Mouse (Mus musculus) cerebellum, adult 11-12 months (tissue): ENCODE data around the gene Gm20388.

Experiments used
- DNase-seq: peaks from one replicate; pipeline ENCODE4 v3.0.0; 2022

The Gm20388 gene

DNA sequence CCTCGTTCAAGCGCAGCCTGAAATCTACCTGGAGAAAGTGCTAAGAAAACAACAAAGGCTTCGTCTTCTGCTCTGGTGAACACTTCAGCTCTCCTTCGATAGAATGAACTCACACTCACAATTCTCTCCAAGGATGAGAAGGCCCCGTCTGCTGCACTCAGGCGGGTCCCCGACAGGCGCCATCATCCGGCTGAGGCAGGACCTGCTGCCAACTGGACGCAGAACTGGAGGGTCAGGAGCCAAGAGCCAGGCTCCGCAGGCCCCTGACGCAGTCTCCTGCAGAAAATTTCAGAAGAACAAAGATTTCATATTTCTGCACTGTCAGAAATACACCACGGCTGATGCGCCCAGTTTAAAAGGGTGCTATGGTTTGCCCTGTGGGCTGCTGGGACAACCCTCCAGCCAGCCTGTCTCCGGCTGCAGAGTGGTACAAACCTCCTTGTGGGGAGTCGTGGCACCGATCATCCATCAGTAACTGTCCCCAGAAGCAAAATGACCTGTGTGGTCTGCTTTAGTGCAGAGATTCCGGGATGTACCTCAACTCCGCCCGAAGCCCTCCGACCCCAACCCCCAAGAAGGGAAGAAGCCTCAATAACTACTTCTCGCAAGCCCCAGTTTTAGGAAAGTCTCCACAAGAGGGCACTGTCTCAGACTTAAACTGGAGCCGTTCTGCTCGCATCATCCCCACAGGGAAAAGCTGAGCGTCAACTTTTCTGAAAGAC is 3732.8 kb downstream of the Gm20388 start:
- DNase-seq = no peak

DNA sequence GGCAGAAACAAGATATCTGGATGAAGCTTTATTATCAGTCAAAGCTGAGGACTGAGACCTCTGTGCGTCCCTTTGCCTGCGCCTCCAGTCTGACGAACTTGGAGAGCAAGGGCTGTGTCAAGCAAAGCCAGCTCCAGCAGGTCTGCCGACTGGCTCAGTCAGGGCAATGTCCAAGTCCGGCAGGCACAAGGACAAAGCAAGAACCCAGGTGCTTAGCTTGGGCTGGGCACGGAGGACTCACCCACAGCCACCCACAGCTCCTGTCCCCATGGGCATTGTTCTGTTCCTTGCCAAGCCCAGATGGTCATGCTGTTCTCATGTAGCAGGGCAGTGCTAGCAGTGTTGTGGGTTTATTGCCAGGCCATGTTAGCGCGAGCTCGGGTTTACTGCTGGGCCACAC is 3734.6 kb downstream of the Gm20388 start:
- no peak for DNase-seq

DNA sequence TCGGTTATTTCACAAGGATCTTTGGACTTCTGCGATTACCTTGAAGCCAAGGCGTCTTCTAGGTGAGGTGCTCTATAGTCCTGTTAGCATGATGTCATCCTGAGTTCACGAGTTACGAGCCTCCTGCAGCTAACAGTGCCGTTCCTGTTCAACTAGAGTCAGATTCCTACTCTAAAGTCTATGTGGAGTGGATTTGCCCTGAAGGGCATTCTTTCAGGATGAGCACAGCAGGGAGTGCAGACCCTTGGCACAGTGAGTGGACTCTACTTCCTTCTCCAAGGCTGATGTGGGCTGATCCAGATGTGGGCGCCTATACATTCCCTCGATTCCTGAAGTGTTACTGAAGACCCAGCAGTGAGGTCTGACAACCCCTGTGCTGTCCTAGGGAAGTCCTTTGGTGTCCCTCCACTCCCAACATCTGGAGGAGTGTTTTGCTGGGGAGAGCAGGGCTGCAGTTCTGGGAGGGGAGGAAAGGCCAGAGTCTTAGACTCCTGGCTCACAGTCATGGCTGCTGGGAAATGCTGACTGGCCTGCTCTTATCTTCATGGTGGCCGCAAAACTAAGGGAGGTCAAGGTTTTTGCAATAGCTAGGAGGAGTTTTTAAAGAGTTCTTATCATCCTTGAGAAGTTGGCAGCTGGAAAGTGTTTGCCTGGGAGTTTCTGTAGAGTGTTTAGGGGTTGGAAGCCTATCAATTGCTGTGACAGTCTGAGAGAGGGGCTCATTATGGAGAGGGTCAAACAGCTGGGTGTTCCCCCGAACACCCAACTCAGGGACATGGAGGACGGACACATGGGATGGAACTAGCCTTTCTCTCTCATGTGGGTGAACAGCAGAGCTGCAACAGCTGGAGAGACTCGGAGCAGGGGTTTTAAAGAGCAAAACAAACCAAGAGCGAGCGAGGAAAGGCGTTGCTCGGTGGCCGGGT is 3737.9 kb downstream of the Gm20388 start:
- DNase-seq = no peak

DNA sequence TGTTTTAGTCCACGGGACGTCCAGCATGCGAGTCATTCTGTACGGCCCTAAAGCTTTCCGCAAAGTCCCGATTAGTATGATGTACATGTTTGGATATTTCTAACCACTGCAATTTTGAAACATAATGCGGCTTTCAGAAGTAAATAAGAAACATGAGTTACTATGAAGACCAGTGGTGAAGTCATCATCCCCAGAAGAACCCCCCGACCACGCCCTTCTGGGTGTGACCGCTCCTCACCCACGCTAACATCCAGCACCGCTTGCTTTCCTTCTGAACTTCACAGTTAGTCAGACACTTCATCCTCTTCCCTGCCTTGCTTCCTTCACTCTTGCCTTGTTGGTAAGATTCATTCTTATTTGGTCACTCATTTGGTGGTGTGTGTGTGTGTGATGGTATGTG is 3738.8 kb downstream of the Gm20388 start:
- no peak for DNase-seq

DNA sequence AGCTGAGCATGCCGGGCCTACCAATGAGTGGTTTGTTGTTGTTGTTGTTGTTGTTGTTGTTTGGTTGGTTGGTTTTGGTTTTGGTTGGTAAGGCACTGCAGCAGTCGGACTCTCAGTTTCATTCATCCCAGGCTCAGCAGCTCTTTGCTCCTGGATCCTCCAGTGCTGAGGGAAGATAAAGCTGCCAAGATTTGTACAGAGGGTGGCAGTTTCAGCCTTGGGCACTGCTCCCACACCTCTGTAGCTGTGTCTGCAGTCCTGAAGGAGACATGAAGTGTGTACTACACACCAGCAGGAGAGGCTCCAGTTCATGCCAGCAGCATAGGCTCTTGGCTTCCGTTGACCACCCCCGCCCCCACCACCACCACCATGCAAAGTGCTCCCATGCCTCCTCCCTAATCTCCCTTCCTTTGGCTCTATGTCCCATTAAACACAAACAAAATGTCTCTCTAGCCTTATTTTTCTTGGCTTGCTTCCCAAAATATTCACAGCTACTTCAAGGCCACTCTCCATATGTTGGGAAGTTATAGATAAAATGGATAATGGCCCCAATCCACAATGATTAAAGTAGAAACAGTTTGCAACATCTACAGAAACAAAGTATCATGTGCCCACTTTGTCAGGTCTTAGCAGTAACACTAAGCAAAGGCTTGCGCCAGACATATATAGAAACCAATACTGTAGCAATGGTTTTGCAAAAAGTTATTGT is 3740.9 kb downstream of the Gm20388 start:
- DNase-seq = no peak

DNA sequence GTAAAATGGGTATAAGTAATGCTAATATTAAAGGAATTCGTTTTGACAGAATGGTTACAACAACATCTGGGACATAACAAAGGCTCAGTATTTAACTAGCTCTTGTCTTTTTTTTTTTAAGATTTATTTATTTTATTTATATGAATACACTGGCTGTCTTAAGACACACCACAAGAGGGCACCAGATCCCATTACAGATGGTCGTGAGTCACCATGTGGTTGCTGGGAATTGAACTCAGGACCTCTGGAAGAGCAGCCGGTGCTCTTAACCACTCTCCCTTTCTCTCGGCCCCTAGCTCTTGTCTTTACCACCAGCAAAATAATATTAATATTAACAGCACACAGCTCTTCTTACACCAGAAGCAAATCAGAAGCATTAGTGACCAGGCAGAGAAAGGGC is 3742.0 kb downstream of the Gm20388 start:
- no peak for DNase-seq

DNA sequence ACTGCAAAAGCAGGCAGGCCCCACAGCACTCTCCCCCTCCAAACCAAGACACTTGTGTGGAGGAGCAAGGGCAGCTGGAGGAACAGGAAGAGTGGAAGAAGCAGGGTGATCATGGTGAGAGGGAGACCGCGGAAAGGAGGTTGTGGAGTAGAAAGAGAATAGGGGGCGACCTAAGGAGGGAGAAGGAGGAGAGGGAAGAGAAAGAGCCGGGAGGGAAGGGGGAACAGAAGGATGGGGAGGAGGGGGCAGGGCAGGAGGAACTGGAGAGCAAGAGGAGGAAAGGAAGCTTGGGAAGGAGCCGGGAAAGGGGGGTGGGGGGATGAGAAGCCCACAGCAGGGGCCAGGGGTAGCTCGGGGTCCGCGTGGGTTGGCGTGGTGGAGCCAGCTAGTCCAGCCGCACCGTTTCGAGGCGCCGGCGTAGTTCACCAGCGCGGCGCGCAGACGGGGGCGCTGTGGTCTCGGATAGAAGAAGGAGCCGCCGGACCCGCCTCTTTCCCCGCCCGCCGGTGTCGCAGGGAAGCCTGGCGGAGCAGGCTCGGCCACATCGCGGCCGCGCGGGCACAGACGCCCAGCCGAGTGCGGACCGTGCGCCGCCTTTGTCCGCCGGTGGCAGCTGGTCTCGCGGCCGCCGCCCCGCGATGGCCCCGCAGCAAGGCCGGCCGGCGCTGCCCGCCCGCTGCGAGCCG is 3742.8 kb downstream of the Gm20388 start, which contains the start of gene Rhou:
TSS of gene Rhou (plus strand) at position 622 of the 686 bp plus-strand sequence.
- peak; percentile 91 for DNase-seq

DNA sequence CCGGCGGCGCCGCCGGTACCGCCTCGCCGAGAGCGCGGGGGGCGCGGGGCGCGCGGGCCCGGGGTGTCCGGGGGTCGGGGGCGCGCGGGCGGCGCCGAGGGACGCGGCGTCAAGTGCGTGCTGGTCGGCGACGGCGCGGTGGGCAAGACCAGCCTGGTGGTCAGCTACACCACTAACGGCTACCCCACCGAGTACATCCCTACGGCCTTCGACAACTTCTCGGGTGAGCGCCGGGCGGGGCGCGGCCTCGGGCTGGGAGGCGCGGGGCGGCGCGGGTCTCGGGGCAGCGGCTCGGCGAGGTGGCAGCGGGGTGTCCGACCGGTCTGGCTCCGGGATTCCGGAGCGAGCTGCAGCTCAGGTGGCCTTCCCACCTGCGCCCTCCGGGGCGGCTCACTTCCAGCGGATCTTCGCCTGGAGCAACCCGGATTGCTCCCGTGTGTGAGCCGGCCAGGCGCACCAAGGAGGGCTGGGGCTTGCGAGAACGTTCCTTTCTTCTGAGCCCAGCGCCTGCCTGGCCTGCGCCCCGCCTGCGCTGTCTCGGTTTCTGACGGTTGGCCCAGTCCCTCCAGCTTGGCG is 3743.4 kb downstream of the Gm20388 start:
- DNase-seq = peak; percentile 61

DNA sequence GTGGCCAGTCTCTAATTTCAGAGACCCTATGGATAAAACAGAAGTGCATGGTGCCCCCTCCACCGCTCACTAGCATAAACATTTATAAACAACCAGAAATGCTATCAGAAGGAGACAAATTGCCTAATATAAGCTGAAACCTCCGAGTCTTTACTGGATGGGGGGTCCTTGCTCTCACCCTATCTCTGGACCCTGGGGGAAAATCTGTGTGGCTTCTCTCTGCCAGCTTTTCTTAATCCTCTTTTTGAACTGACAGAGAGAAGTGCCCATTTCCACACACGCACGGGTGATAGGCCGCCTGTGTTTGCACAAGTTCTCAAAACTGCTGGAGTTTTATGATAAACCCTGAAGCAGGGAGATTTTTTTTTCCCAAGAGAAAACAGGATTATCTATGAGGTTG is 3744.1 kb downstream of the Gm20388 start:
- DNase-seq = no peak

DNA sequence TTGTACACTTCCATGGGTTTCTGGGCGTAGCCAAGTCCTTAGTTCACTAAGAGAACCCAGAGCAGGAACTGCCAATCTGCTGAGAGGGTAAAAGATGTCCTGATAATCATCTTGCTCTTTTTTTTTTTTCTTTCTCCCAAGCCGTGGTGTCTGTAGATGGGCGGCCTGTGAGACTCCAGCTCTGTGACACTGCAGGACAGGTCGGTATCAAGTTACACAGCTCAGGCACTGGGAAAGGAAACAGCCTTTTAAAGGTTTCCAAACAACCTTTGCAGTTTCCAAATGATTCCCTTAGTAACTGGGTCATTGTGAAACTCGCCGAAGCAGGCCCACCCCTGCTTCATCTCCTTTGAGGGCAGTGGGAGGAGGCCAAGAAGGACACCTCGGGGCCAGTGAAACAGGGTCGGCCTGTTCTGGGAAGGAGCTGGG is 3744.7 kb downstream of the Gm20388 start:
- DNase-seq = no peak

DNA sequence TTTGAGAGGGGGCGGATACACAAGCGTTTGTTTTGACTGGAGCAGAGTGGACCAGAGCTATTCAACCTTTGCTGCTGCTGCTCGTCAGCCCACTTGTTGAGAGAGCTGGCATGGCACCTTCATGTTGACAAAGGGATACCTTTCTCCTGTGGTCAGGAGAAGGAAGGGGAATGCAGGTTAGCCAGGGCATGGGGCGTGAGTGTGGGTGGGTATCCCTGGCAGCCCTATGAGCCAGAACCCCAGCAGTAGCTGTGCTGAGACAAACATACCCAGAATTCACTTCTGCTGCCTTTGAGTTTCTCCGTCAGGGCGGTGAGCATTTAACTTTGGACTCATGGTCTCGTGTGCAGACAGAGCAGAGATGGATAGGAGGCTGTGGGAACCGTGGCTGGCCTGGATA is 3747.2 kb downstream of the Gm20388 start:
- no peak for DNase-seq

DNA sequence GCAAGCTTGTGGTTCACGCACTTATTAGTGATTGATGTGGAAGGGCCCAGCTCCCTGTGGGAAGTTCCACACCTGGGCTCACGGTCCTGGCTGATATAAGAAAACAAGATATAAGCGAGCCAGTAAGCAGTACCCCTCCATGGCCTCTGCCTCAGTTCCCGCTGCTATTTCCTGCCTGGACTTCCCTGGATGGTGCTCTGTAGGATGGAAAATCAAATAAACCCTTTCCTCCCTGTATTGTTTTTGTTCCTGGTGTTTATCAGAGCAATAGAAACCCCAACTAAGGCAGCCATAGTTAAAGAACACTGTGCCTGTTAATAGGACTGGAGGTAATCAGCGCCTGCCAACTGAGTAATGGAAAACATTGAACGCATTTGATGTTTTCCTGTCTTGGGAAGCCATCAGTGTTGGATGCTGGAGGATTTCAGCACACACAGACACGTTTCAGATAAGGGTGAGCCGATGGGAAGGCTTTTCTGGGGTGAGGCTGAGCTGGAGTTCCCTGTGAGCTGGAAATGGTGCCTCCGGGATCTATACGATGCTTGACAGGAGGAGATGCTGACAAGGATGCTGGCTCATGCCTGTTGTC is 3748.9 kb downstream of the Gm20388 start:
- DNase-seq = no peak

DNA sequence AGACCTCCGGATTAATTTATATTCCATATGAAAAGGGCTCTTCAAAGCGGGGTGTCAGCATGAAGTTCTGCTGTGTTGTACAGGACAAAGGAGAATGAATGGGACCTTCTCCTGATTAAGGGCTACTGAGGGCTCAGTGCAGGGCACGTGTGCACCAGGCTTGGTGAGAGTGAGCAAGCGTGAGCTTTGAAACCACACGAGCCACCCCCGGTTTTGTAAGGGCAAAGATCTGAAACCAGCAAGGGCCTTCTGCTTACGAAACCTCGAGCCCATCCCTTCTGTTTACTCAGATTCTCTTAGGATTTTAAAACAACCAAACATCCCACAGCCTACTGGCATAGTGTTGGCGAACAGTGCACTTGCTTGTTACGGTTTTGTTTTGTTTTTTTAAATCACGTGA is 3750.9 kb downstream of the Gm20388 start:
- no peak for DNase-seq

DNA sequence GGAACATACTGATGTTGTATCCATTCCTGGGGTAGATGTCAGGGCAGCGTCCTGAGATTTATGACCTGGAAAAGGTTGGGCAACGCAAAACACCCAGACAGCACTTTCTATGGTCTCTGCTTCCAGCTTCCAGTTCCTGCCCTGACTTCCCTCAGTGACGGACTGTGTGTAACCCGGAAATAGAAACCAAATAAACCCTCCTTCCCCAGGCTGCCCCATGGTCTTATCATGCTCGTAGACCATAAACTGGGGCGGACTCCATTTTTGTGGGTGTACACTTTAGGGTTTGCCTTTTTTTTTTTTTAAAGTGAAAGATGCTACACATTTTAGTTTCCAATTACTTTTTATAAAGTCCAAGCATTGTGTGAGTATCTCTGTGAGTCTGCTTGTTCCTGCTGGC is 3754.9 kb downstream of the Gm20388 start:
- no peak for DNase-seq

DNA sequence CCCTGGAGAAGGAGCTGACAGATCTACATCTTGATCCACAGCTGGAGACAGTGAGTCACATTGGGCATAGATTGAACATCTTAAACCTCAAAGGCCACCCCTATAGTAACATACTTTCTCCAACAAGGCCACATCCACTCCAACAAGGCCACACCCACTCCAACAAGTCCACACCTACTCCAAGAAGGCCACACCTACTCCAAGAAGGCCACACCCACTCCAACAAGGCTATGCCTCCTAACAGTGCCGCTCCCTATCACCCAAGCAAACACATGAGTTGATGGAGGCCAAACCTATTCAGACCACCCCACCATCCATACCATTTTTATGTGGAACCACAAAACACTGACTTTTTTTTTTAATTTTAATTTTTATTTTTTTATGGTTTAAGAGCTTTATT is 3756.2 kb downstream of the Gm20388 start:
- DNase-seq = no peak

DNA sequence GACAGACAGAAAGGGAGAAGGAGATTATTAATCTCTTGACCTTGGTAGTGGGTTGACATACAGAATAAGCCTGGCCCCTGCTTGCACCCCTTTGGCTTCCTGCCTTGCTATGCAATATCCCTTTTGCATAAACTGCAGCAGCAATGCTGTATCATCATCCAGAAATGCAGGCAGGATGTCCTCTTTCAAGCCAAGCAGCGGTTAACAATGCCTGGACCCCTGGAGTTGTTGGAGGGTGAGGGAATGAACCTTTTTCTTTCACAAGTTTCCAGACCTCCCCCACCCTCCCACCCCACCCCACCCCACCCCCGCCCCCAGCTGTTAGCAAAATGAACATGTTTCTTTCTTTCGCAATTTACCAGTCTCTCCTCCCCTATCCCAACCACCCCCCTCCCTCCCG is 3758.0 kb downstream of the Gm20388 start:
- no peak for DNase-seq

DNA sequence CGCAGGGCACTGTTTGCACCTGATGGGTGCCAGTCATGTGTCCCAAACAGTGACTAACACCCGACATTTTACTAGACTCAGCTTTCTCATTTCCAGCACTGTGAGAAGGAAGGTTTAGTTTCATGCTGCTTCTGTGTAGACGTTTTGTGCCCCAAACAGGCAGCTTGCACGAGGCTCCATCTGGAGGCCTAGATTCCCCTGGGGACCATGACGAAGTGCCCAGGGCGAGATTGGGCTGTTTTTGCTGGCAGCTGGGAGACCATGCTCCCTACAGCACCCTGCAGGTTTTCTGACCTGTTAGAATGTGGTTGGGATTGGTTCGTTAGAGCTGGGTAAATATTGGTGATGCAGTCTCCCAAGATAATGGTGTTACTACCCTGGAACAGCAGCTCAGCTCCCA is 3760.1 kb downstream of the Gm20388 start:
- no peak for DNase-seq

DNA sequence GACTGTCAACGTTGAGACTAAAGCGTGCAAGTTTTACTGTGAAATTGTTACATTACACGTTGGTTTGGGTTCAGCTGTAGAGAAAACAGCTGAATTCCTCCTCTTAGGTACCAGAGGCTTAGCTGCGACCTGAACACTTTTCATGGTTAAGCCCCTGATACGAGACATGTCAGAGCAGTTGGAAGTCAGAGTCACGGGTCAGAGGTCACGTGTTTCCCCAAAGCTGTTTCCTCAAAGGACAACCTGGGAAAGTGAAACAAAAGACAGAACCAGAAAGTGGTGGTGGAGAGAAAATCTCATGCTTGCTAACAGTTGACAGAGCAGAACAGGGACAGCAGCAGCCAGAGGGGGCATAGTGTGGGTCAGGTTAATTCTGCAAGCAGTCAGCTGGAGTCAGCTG is 3760.8 kb downstream of the Gm20388 start:
- DNase-seq = no peak

DNA sequence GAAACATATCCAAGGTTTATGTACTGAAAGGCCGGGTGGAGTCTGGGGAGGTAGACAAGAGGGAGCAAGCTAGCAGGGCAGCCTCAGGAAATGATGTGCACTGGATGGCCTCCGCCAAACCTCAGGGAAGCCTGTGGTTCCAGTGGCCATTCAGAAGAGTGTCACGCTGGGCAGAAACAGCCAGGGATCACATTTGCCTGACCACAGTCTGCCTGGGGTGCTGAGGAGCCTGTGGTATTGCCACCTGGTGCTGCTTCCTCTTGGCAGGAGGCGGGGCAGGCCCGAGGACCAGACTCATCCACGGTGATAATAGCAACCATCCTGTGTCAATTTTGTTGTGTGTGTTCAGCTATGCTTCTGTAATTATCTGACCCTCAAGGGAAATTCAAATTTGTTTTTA is 3762.0 kb downstream of the Gm20388 start:
- DNase-seq = no peak

DNA sequence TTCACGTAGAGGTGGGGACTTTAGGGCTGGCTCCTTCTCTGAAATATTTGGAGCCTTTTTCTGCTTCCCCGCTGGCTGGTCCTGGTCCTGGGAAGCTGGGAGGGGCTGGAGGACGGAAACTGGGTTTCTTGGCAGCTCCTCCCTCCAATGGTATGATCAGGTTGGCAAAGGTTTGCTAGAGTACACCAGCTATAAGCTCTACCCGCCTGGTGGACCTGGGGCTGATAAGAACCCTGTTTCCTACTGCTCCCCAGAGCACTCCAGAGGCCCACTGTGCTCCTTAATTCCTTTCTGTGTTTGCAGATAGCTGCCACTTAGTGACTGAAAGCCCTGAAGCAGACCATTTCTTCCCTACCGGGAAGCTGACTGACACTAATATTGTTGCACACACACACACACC is 3765.0 kb downstream of the Gm20388 start:
- DNase-seq = no peak

DNA sequence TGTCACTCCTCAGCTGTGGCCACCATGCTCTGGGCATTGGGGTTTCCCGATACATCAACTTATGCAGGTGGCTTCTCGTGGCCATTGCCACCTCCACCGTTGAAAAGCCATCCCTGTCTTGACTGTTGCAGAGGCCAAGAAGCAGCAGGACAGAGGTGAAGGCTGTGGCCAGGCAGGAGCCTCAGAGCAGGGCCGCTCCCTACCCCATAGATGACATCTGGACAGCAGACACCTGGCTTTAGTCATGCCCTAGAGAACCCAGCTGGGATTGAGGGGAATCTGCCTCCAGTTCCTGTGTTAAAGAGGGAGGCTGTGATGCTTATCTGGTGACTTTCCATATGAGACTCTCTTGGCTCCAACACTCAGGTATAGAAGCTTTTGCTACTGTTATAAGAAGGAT is 3767.7 kb downstream of the Gm20388 start:
- DNase-seq = no peak
